Mouse (Mus musculus): ENCODE measurements around the gene Foxk1. TPM values are rescaled to one million over a fixed set of nuclear protein-coding genes. Genes with fewer than 3 reads are reported as not detected.

Foxk1 gene
- polyA plus RNA-seq, 1 experiment from 2014 or later = 3.4 TPM

GRCm38 (mm10) chr5:142435736-142436135 lies 34.4 kb downstream of the Foxk1 start:
- no peaks in the 10 kb centered on the region for H3K9me3 ChIP-seq (replicated peaks; ENCODE audit: control insufficient read depth, low read length)
- H3K4me1 ChIP-seq (ENCODE audit: control insufficient read depth, insufficient read depth, low read length) = peaks cover 8% of the 10 kb centered on the region
- DNase-seq (ENCODE audit: low spot score) (no peak), ATAC-seq (replicated peaks; ENCODE audit: insufficient number of reproducible peaks, low FRiP score, low TSS enrichment, low read depth) (no peak)
- H3K4me2 ChIP-seq (ENCODE audit: low read depth, low read length) = no peak overlapping the region
- 95% methylated on average over 15 of the region's 15 CpGs for WGBS
- no peak overlapping the region for H3K4me3 ChIP-seq (ENCODE audit: low read depth, low read length)
- no peaks in the 10 kb centered on the region for H3K27me3 ChIP-seq (ENCODE audit: control insufficient read depth, insufficient read depth, low read length)
- H3K36me3 ChIP-seq (replicated peaks; ENCODE audit: control insufficient read depth, insufficient read depth, low read depth, low read length) = peaks cover 12% of the 10 kb centered on the region; the same call in 1 of the 2 replicates
- no peak overlapping the region for H3K9ac ChIP-seq (replicated peaks; ENCODE audit: low read length)
- no peak overlapping the region for H3K27ac ChIP-seq (replicated peaks; ENCODE audit: low read depth, low read length)

DNA sequence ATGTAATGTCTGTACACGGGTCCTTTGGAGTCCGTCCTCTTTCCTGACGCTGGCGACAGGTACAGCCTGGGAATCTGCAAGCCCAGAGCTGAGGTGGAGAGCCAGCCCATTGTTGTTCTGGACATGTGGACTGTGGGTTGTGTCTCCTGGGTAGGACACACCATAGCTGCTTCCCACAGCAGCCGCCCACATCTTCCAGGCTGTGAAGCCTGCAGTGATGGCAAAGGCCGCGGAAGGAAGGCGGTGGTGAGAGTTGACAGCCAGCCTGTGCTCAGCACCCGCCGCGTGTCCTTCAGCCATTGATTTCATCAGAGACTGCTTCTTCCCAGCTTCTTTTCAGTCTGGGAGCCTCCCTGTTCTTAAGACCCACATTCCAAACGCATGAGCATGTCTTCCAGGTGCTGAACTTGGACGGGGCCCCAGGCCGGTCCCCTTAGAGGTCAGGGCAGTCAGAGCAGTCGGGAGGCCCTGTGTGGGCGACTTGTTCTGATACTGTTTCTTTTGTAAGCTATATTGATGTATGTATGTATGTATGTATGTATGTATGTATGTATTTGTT lies 37.2 kb downstream of the Foxk1 start:
- 85% methylated on average over 16 of the region's 16 CpGs for WGBS
- H3K4me2 ChIP-seq (ENCODE audit: low read depth, low read length) = no peak overlapping the region
- no peak for DNase-seq (ENCODE audit: low spot score)
- no peak overlapping the region for H3K9ac ChIP-seq (replicated peaks; ENCODE audit: low read length)
- H3K36me3 ChIP-seq (replicated peaks; ENCODE audit: control insufficient read depth, insufficient read depth, low read depth, low read length) = peaks cover 12% of the 10 kb centered on the region; the same call in 1 of the 2 replicates
- H3K27me3 ChIP-seq (ENCODE audit: control insufficient read depth, insufficient read depth, low read length) = no peaks in the 10 kb centered on the region
- no peak for ATAC-seq (replicated peaks; ENCODE audit: insufficient number of reproducible peaks, low FRiP score, low TSS enrichment, low read depth)
- no peak overlapping the region for H3K4me3 ChIP-seq (ENCODE audit: low read depth, low read length)
- peaks cover 10% of the 10 kb centered on the region for H3K4me1 ChIP-seq (ENCODE audit: control insufficient read depth, insufficient read depth, low read length)
- no peaks in the 10 kb centered on the region for H3K9me3 ChIP-seq (replicated peaks; ENCODE audit: control insufficient read depth, low read length)
- no peak overlapping the region for H3K27ac ChIP-seq (replicated peaks; ENCODE audit: low read depth, low read length)

- H3K9ac ChIP-seq (replicated peaks; ENCODE audit: low read length) = peak overlapping the region; percentile 30; the same call in 1 of the 2 replicates
- H3K27ac ChIP-seq (replicated peaks; ENCODE audit: low read depth, low read length) = peak overlapping the region; percentile 38; the same call in 1 of the 2 replicates
- no peaks in the 10 kb centered on the region for H3K9me3 ChIP-seq (replicated peaks; ENCODE audit: control insufficient read depth, low read length)
- peak overlapping the region; percentile 42 for H3K4me2 ChIP-seq (ENCODE audit: low read depth, low read length)
- peaks cover 14% of the 10 kb centered on the region for H3K4me1 ChIP-seq (ENCODE audit: control insufficient read depth, insufficient read depth, low read length)
- ATAC-seq (replicated peaks; ENCODE audit: insufficient number of reproducible peaks, low FRiP score, low TSS enrichment, low read depth) (peak; percentile 39), DNase-seq (ENCODE audit: low spot score) (peak; percentile 50)
- H3K36me3 ChIP-seq (replicated peaks; ENCODE audit: control insufficient read depth, insufficient read depth, low read depth, low read length) = peaks cover 11% of the 10 kb centered on the region; the same call in 1 of the 2 replicates
- WGBS = 1% methylated on average over 12 of the region's 12 CpGs
- no peaks in the 10 kb centered on the region for H3K27me3 ChIP-seq (ENCODE audit: control insufficient read depth, insufficient read depth, low read length)
- H3K4me3 ChIP-seq (ENCODE audit: low read depth, low read length) = peak overlapping the region; percentile 19
These were observed 38.7 kb downstream of the Foxk1 start for GRCm38 (mm10) chr5:142439911-142440432.

- Histone ChIP-seq H3K4me3 (ENCODE audit: low read depth, low read length) (peak overlapping the region; percentile 19), H3K36me3 (replicated peaks; ENCODE audit: control insufficient read depth, insufficient read depth, low read depth, low read length) (peaks cover 7% of the 10 kb centered on the region; the same call in 1 of the 2 replicates), H3K27me3 (ENCODE audit: control insufficient read depth, insufficient read depth, low read length) (no peaks in the 10 kb centered on the region), H3K4me2 (ENCODE audit: low read depth, low read length) (peak overlapping the region; percentile 42), H3K4me1 (ENCODE audit: control insufficient read depth, insufficient read depth, low read length) (peaks cover 16% of the 10 kb centered on the region), H3K9me3 (replicated peaks; ENCODE audit: control insufficient read depth, low read length) (no peaks in the 10 kb centered on the region), H3K27ac (replicated peaks; ENCODE audit: low read depth, low read length) (peak overlapping the region; percentile 38; the same call in 1 of the 2 replicates), H3K9ac (replicated peaks; ENCODE audit: low read length) (peak overlapping the region; percentile 37)
- DNase-seq (ENCODE audit: low spot score) (peak; percentile 90), ATAC-seq (replicated peaks; ENCODE audit: insufficient number of reproducible peaks, low FRiP score, low TSS enrichment, low read depth) (peak; percentile 93)
- whole genome bisulfite sequencing = under 1% methylated on average over 19 of the region's 19 CpGs
These were observed 39.3 kb downstream of the Foxk1 start for GRCm38 (mm10) chr5:142440451-142441147.

DNA sequence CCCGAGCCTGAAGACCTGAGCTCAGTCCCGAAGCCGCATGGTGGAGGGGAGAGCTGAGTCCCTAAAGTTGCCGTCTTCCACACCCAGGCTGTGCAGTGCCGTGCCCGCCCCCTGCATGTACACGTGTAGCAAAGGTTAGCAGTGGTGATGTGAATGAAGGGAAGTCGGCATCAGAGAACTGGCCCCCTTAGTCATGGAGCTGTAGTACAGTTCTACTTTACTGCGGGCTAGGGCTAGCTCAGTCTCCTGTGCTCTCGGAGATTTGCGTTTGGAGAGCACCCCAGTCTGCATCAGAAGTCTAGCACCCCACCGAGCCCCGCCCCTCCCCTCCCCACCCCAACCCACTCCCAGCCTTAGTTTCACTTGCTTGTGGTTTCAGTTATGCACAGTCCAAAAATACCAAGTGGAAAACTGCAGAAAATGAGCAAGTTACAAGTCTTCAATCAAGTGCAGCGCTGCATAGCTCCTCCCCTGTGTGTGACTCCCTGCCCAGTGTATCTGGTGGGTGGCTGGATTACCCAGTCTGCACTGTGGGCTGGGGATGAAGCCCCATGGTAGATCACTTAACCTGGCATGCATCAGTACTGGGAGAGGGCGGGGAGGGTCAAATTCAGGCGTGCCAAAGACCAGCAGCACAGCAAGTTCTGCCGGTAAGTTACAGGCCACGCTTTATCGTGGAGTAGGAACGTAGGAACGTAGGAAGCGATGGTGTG lies 40.2 kb downstream of the Foxk1 start:
- peaks cover 16% of the 10 kb centered on the region for H3K4me1 ChIP-seq (ENCODE audit: control insufficient read depth, insufficient read depth, low read length)
- no peaks in the 10 kb centered on the region for H3K9me3 ChIP-seq (replicated peaks; ENCODE audit: control insufficient read depth, low read length)
- no peaks in the 10 kb centered on the region for H3K27me3 ChIP-seq (ENCODE audit: control insufficient read depth, insufficient read depth, low read length)
- 60% methylated on average over 22 of the region's 22 CpGs for WGBS
- DNase-seq (ENCODE audit: low spot score) = no peak
- H3K9ac ChIP-seq (replicated peaks; ENCODE audit: low read length) = no peak overlapping the region
- H3K27ac ChIP-seq (replicated peaks; ENCODE audit: low read depth, low read length) = peak overlapping the region; percentile 14; the same call in 1 of the 2 replicates
- H3K4me3 ChIP-seq (ENCODE audit: low read depth, low read length) = no peak overlapping the region
- no peak for ATAC-seq (replicated peaks; ENCODE audit: insufficient number of reproducible peaks, low FRiP score, low TSS enrichment, low read depth)
- H3K4me2 ChIP-seq (ENCODE audit: low read depth, low read length) = no peak overlapping the region
- no peaks in the 10 kb centered on the region for H3K36me3 ChIP-seq (replicated peaks; ENCODE audit: control insufficient read depth, insufficient read depth, low read depth, low read length)

GRCm38 (mm10) chr5:142442045-142442440 lies 40.7 kb downstream of the Foxk1 start:
- Histone ChIP-seq H3K4me1 (ENCODE audit: control insufficient read depth, insufficient read depth, low read length) (peaks cover 16% of the 10 kb centered on the region), H3K9me3 (replicated peaks; ENCODE audit: control insufficient read depth, low read length) (no peaks in the 10 kb centered on the region), H3K4me2 (ENCODE audit: low read depth, low read length) (no peak overlapping the region), H3K4me3 (ENCODE audit: low read depth, low read length) (no peak overlapping the region), H3K27ac (replicated peaks; ENCODE audit: low read depth, low read length) (no peak overlapping the region), H3K27me3 (ENCODE audit: control insufficient read depth, insufficient read depth, low read length) (no peaks in the 10 kb centered on the region), H3K9ac (replicated peaks; ENCODE audit: low read length) (no peak overlapping the region), H3K36me3 (replicated peaks; ENCODE audit: control insufficient read depth, insufficient read depth, low read depth, low read length) (no peaks in the 10 kb centered on the region)
- ATAC-seq (replicated peaks; ENCODE audit: insufficient number of reproducible peaks, low FRiP score, low TSS enrichment, low read depth) = no peak
- DNase-seq (ENCODE audit: low spot score) = no peak
- 86% methylated on average over 7 of the region's 7 CpGs for WGBS

- Histone ChIP-seq H3K36me3 (replicated peaks; ENCODE audit: control insufficient read depth, insufficient read depth, low read depth, low read length) (no peaks in the 10 kb centered on the region), H3K9me3 (replicated peaks; ENCODE audit: control insufficient read depth, low read length) (no peaks in the 10 kb centered on the region), H3K9ac (replicated peaks; ENCODE audit: low read length) (no peak overlapping the region), H3K27ac (replicated peaks; ENCODE audit: low read depth, low read length) (no peak overlapping the region), H3K4me2 (ENCODE audit: low read depth, low read length) (no peak overlapping the region), H3K4me3 (ENCODE audit: low read depth, low read length) (no peak overlapping the region), H3K27me3 (ENCODE audit: control insufficient read depth, insufficient read depth, low read length) (no peaks in the 10 kb centered on the region), H3K4me1 (ENCODE audit: control insufficient read depth, insufficient read depth, low read length) (peaks cover 18% of the 10 kb centered on the region)
- WGBS = 75% methylated on average over 15 of the region's 15 CpGs
- ATAC-seq (replicated peaks; ENCODE audit: insufficient number of reproducible peaks, low FRiP score, low TSS enrichment, low read depth) = no peak
- no peak for DNase-seq (ENCODE audit: low spot score)
These were observed 42.2 kb downstream of the Foxk1 start for GRCm38 (mm10) chr5:142443514-142443913.

Data from embryonic facial prominence, embryonic 11.5 days (tissue).